Mouse (Mus musculus) thymus, adult 2 months (tissue): ENCODE results near the gene Oaz3.

Experiments
- CTCF ChIP-seq: fragments of 200-500 bp; IDR thresholded peaks from 2 replicates; pipeline ENCODE4 v1.5.1; 2012; ENCODE audit warnings: mild to moderate bottlenecking, control low read depth, low read length, moderate library complexity, borderline replicate concordance; ENCODE audit not compliant: control insufficient read depth, poor library complexity, insufficient read depth; ENCODE audit errors: extremely low read depth
- POLR2A ChIP-seq: fragments of 200-500 bp; IDR thresholded peaks from 2 replicates; pipeline ENCODE4 v1.6.1; 2012; ENCODE audit warnings: mild to moderate bottlenecking, low read length, control low read depth, moderate library complexity; ENCODE audit not compliant: control insufficient read depth, poor library complexity, insufficient read depth; ENCODE audit errors: extremely low read depth

DNA sequence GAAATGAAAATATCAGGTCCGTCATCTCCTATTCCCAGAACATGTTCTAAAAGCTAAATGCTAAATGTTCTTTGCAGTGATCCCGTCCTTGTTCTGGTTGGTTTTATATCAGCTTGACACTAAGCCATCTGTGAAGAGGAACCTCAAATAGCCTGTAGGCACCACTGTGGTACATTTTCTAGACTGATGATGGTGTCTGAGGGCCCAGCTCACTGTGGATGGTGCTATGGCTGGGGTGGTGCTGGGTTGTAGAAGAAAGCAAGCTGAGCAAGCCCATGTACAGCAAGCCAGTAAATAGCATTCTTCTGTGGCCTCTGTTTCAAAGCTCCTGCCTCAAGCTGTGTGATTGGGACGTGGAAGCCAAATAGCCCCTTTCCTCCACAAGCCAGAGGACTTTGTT, 13.3 kb upstream of the Oaz3 start:
- TF ChIP-seq CTCF (no peak), POLR2A (no peak)
